Mouse (Mus musculus): ENCODE results near the gene Tgfbr1.

The Tgfbr1 gene

GRCm38 (mm10) chr4:47422194-47422593, 69.2 kb downstream of the Tgfbr1 start:
- no peak for DNase-seq (ENCODE audit: low read depth, low spot score)

GRCm38 (mm10) chr4:47422946-47423345, 69.9 kb downstream of the Tgfbr1 start:
- no peak for DNase-seq (ENCODE audit: low read depth, low spot score)

GRCm38 (mm10) chr4:47424376-47424775, 71.4 kb downstream of the Tgfbr1 start:
- no peak for DNase-seq (ENCODE audit: low read depth, low spot score)

GRCm38 (mm10) chr4:47425247-47425830, 72.3 kb downstream of the Tgfbr1 start:
- no peak for DNase-seq (ENCODE audit: low read depth, low spot score)

- no peak for DNase-seq (ENCODE audit: low read depth, low spot score)
Measured at GRCm38 (mm10) chr4:47427606-47428005, 74.6 kb downstream of the Tgfbr1 start.

- no peak for DNase-seq (ENCODE audit: low read depth, low spot score)
Measured at GRCm38 (mm10) chr4:47430557-47430956, 77.5 kb downstream of the Tgfbr1 start.

GRCm38 (mm10) chr4:47431081-47431480, 78.1 kb downstream of the Tgfbr1 start:
- no peak for DNase-seq (ENCODE audit: low read depth, low spot score)

GRCm38 (mm10) chr4:47432766-47433165, 79.7 kb downstream of the Tgfbr1 start:
- DNase-seq (ENCODE audit: low read depth, low spot score), result no peak

GRCm38 (mm10) chr4:47435131-47435530, 82.1 kb downstream of the Tgfbr1 start:
- DNase-seq (ENCODE audit: low read depth, low spot score), result no peak

GRCm38 (mm10) chr4:47435566-47436360, 82.7 kb downstream of the Tgfbr1 start:
- no peak for DNase-seq (ENCODE audit: low read depth, low spot score)

GRCm38 (mm10) chr4:47437365-47438340, 84.6 kb downstream of the Tgfbr1 start:
- peak; percentile 33 for DNase-seq (ENCODE audit: low read depth, low spot score)

GRCm38 (mm10) chr4:47438956-47439355, 85.9 kb downstream of the Tgfbr1 start:
- DNase-seq (ENCODE audit: low read depth, low spot score), result no peak

GRCm38 (mm10) chr4:47440951-47441350, 87.9 kb downstream of the Tgfbr1 start:
- no peak for DNase-seq (ENCODE audit: low read depth, low spot score)

- no peak for DNase-seq (ENCODE audit: low read depth, low spot score)
Measured at GRCm38 (mm10) chr4:47448526-47448925, 95.5 kb downstream of the Tgfbr1 start.

GRCm38 (mm10) chr4:47449116-47449515, 96.1 kb downstream of the Tgfbr1 start:
- DNase-seq (ENCODE audit: low read depth, low spot score), result no peak

GRCm38 (mm10) chr4:47449586-47450522, 96.8 kb downstream of the Tgfbr1 start:
- DNase-seq (ENCODE audit: low read depth, low spot score), result no peak
